Mouse (Mus musculus) heart, embryonic 12.5 days (tissue): Measurements from ENCODE around the gene Lpxn. TPM values are rescaled to one million over a fixed set of nuclear protein-coding genes. Genes with fewer than 3 reads are reported as not detected.

ENCODE experiments used
- ATAC-seq: fragments of 200-750 bp; cut with Nextera tagmentation; 2 replicates; pipeline ENCODE4 v1.8.0; 2017; ENCODE audit warnings: moderate TSS enrichment, moderate library complexity; ENCODE audit not compliant: insufficient number of reproducible peaks, low FRiP score
- H3K27ac ChIP-seq: fragments of 300-500 bp; sonication (generic); 2 replicates; pipeline ENCODE4 v1.5.1; 2016; ENCODE audit warnings: mild to moderate bottlenecking, moderate library complexity; ENCODE audit not compliant: poor library complexity, severe bottlenecking
- H3K27me3 ChIP-seq: fragments of 300-500 bp; sonication (generic); replicated peaks from 2 replicates; pipeline ENCODE4 v1.6.1; 2016; ENCODE audit warnings: mild to moderate bottlenecking, moderate library complexity
- H3K36me3 ChIP-seq: fragments of 300-500 bp; sonication (generic); 2 replicates; pipeline ENCODE4 v1.6.1; 2016; ENCODE audit warnings: mild to moderate bottlenecking, moderate library complexity
- H3K4me1 ChIP-seq: fragments of 300-500 bp; sonication (generic); replicated peaks from 2 replicates; pipeline ENCODE4 v1.6.1; 2016; ENCODE audit warnings: mild to moderate bottlenecking
- H3K4me2 ChIP-seq: fragments of 300-500 bp; sonication (generic); 2 replicates; pipeline ENCODE4 v1.6.1; 2016; ENCODE audit warnings: mild to moderate bottlenecking, moderate library complexity
- H3K4me3 ChIP-seq: fragments of 300-500 bp; sonication (generic); 2 replicates; pipeline ENCODE4 v1.5.1; 2016; ENCODE audit warnings: mild to moderate bottlenecking
- H3K9ac ChIP-seq: fragments of 300-500 bp; sonication (generic); 2 replicates; pipeline ENCODE4 v1.6.1; 2016; ENCODE audit warnings: mild to moderate bottlenecking, moderate library complexity
- H3K9me3 ChIP-seq: fragments of 300-500 bp; sonication (generic); replicated peaks from 2 replicates; pipeline ENCODE4 v1.6.1; 2016; ENCODE audit warnings: mild to moderate bottlenecking, moderate library complexity
- WGBS: fragments of 180-500 bp; shearing (Covaris S2); methylation state at CpG from one replicate; pipeline ENCODE4 v1.1.7; 2016; 5-methylcytosine and 5-hydroxymethylcytosine counted together
- polyA plus RNA-seq: library from polyadenylated mRNA; unstranded; fragments of >200 nt; fragmentation: Nextera tagmentation; extraction: Ambion mirVana; gene quantifications from 2 replicates; pipeline ENCODE4 v1.2.1, GENCODE M21; 2016

Lpxn gene
- polyA plus RNA-seq, 1 experiment from 2014 or later, result 0.75 TPM

DNA sequence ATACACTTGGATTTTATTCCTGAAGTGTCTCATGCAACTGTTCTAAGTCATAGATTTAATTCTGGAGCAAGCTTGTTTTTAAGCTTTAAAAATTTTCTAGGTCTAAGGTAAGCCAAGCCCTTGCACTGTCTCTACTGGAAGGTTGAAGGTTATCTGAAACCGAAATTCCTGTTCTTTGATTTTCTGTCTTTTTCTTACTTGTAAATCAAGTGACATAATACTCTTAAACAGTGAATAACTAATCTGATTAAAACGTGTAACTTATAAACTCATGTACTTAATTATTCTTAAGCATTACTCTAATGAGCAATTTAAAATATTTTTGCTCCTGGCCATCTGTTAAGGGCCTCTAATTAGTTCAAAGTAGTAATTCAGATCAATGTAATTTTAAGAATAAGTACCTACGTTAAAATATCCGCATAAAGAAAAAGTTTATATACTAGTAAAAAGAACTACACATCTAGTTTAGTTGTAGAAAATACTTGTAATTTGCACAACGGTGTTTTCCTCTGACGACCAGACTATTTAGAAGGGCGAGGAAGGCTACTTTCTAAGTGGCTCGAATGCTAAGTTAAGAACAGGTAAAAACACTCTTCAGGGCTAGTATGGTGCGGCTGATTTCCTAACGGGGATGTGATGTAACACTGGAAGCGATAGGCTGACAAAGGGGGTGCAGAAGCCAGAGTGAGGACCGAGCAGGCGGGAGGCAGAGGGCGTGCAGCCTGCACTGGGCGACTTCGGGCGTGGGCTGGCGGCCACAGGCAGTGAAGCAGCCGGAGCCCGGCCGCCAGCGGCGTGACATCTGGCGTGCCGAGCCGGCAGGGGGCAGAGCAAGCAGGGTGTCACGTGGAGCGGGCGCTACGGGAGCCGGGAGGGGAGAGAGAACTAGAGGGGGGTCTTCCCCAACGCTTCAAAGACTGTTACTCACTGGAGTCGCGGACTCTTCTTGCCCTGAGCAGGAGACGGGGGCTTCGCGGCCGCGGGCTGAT is 1.6 kb upstream of the Lpxn start:
- Histone ChIP-seq H3K9ac (peak overlapping the region; percentile 100), H3K4me3 (peak overlapping the region; percentile 99), H3K4me2 (peak overlapping the region; percentile 66), H3K36me3 (no peaks in the 10 kb centered on the region), H3K27ac (peak overlapping the region; percentile 100), H3K9me3 (no peaks in the 10 kb centered on the region), H3K27me3 (no peaks in the 10 kb centered on the region), H3K4me1 (peaks cover 3% of the 10 kb centered on the region)
- peak; percentile 81 for ATAC-seq
- under 1% methylated on average over 36 of the region's 39 CpGs for WGBS

DNA sequence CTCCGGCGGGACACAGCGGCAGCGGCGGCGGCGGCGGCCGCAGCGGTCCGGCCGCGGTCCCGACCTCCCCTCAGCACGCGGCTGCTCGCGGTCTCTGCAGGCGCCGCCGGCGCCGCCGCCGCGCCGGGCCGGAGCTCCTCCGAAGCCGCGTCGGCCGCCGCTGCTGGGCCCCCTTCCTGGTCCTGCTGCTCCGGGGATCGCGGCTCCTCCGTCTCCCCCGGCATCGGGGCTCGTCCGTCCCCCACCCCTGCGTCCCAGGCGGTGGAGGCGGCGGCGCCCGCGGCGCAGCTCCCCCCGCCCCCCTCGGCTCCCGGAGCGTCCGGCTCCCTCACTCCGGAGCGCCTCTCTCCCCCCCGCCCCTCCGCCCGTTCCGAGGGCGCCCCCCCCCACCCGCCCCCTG is 883 bp upstream of the Lpxn start:
- H3K4me2 ChIP-seq, result peak overlapping the region; percentile 66
- peak overlapping the region; percentile 100 for H3K9ac ChIP-seq
- H3K27ac ChIP-seq, result peak overlapping the region; percentile 100
- no peaks in the 10 kb centered on the region for H3K27me3 ChIP-seq
- H3K4me1 ChIP-seq, result peaks cover 3% of the 10 kb centered on the region
- ATAC-seq, result peak; percentile 19; the same call in 1 of the 2 replicates
- no peaks in the 10 kb centered on the region for H3K9me3 ChIP-seq
- H3K36me3 ChIP-seq, result no peaks in the 10 kb centered on the region
- WGBS, result 0% methylated on average over 36 of the region's 63 CpGs
- H3K4me3 ChIP-seq, result peak overlapping the region; percentile 99

DNA sequence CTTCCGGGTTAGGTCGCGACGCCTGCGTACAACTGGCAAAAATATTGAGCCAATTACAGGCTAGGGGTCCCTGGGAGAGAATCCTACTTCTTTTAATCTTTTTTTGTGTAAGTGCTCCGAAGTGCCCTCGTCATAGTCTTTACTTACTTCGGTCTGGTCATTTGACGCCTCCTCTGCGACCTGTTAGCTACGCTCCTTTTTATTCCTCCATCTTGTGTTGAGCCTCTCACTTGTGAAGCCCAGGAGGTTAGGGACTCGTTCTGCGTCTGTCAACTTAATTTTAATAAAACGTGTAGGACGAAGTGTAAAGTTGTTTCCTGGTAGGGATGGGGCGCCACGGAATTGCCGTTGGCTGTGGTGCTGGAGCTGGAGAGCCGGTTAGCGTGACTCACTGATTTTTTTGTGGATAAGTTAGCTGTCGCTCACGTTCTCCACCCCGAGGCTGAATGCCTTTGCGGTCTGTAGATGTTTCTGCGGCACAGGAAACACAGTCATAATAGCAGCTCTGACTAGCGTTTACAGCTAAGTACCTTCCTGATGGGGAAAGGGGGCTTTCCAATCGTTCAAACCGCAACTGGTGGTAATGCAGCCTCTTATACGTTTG is 437 bp downstream of the Lpxn start:
- WGBS, result under 1% methylated on average over 29 of the region's 29 CpGs
- no peak for ATAC-seq
- H3K27me3 ChIP-seq, result no peaks in the 10 kb centered on the region

DNA sequence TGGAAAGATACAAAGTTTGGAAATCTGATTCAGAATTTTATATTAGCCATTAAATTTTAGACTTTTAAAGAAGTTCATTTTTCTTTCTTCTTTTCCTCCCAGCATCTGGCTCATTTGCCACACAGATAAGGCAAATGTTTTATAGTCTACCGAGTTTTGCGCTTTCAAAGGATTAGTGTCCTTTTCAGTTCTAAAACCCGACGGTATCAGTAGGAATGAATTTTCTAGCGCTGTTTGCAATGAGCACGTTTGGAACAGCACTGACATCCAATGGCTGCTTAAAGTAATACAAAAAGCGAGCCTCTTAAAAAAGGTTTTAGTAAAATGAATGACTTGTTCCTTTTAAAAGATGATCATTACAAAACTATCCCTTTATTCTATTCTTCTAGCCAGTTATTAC is 1.1 kb downstream of the Lpxn start:
- Histone ChIP-seq H3K36me3 (no peaks in the 10 kb centered on the region), H3K9me3 (no peaks in the 10 kb centered on the region), H3K9ac (peak overlapping the region; percentile 91; the same call in 1 of the 2 replicates), H3K4me2 (peak overlapping the region; percentile 75), H3K4me1 (no peaks in the 10 kb centered on the region), H3K4me3 (peak overlapping the region; percentile 99), H3K27me3 (no peaks in the 10 kb centered on the region), H3K27ac (peak overlapping the region; percentile 100)
- no peak for ATAC-seq
- WGBS, result 1% methylated on average over 7 of the region's 7 CpGs

More for the DNA sequence above, 437 bp downstream of the Lpxn start:
- H3K27ac ChIP-seq, result peak overlapping the region; percentile 100
- H3K36me3 ChIP-seq, result no peaks in the 10 kb centered on the region
- peak overlapping the region; percentile 91 for H3K9ac ChIP-seq
- no peaks in the 10 kb centered on the region for H3K9me3 ChIP-seq
- peak overlapping the region; percentile 99 for H3K4me3 ChIP-seq
- peak overlapping the region; percentile 75 for H3K4me2 ChIP-seq
- H3K4me1 ChIP-seq, result peaks cover 3% of the 10 kb centered on the region

DNA sequence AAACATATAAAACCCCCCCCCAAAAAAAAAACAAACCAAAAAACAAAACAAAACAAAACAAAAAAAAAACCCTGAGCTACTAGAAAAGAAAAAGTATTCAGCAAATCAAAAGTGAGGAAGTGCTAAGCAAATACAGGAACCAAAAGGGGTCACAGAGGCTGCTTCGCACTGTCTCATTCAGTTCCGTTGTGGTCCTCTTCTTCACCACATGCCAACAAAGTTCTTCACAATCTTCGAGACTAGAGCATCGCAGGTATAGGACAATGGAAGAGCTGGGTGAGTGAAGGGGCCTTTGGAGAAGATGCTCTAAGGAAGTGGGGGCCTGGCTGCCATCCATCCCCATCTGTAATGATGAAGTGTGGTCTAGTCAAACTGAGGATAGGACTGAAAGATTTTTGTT is 2.4 kb downstream of the Lpxn start:
- Histone ChIP-seq H3K27ac (no peak overlapping the region), H3K4me1 (no peaks in the 10 kb centered on the region), H3K4me3 (no peak overlapping the region), H3K9ac (no peak overlapping the region), H3K36me3 (no peaks in the 10 kb centered on the region), H3K27me3 (no peaks in the 10 kb centered on the region), H3K4me2 (no peak overlapping the region), H3K9me3 (no peaks in the 10 kb centered on the region)
- ATAC-seq, result no peak
- WGBS, result 76% methylated on average over 4 of the region's 4 CpGs

DNA sequence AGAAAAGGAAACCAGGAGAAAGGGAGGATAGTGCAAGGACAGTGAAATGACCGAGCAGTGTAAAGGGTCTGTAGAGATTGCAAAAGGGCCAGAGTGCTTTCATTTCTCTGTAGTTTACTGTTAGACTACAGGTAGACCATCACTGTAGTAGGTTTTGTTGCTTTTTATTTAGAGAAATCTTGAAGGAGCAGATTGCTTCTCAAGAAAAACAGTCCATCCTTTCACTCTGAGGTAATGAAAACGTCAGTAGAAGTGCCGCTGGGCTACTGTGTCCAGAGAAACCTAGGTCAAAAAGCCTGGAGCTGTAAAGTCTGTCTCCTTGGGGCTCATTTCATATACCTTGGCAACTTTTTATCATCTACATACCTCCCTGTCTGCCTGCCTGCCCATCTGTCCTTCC is 3.1 kb downstream of the Lpxn start:
- 75% methylated on average over 3 of the region's 3 CpGs for WGBS
- H3K9me3 ChIP-seq, result no peaks in the 10 kb centered on the region

DNA sequence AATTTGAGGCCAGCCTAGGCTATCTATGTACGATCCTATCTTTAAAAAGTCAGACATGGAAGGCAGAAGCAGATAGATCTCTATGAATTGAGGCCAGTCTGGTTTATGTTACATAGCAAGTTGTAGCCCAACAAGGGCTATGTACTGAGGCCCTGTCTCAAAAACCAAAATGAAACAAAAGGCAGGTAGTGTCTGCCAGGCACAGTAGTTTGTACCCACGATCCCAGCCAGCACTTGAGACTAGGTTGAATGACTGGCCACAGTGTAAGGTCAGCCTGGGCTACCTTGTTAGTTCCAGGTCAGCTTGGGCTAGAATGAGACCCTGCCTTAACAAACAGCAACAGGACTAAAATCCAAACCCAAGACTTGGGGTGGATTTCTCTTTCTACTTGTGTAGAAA is 4.6 kb downstream of the Lpxn start:
- Histone ChIP-seq H3K27ac (no peak overlapping the region), H3K4me1 (no peaks in the 10 kb centered on the region), H3K9me3 (no peaks in the 10 kb centered on the region), H3K9ac (no peak overlapping the region), H3K4me3 (no peak overlapping the region), H3K27me3 (no peaks in the 10 kb centered on the region), H3K4me2 (no peak overlapping the region), H3K36me3 (no peaks in the 10 kb centered on the region)
- WGBS, result 67% methylated on average over 2 of the region's 2 CpGs
- ATAC-seq, result no peak

More for the DNA sequence above, 3.1 kb downstream of the Lpxn start:
- no peak for ATAC-seq
- H3K27me3 ChIP-seq, result no peaks in the 10 kb centered on the region
- H3K4me3 ChIP-seq, result no peak overlapping the region
- H3K27ac ChIP-seq, result no peak overlapping the region
- H3K36me3 ChIP-seq, result no peaks in the 10 kb centered on the region
- no peaks in the 10 kb centered on the region for H3K4me1 ChIP-seq
- H3K4me2 ChIP-seq, result no peak overlapping the region
- no peak overlapping the region for H3K9ac ChIP-seq

DNA sequence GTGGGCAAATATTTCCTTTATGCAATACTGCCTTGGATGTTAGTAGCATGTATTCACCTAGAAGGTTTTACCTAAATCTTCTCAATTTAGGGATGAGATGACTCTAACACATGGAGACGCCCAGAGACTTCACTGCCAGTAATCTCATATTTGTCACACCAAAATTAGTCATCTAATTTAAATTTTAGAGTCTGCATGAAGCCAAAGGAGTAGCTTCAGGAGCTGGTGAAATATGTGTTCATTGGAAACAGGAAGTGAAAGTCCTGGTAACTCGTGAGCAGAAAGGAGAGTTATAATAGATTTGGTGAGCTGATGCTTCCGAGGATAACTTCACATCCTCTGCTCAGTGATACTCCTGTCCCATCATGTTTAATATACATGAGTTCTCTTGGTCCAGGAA is 5.1 kb downstream of the Lpxn start:
- no peak for ATAC-seq
- 62% methylated on average over 3 of the region's 3 CpGs for WGBS
- H3K27me3 ChIP-seq, result no peaks in the 10 kb centered on the region

DNA sequence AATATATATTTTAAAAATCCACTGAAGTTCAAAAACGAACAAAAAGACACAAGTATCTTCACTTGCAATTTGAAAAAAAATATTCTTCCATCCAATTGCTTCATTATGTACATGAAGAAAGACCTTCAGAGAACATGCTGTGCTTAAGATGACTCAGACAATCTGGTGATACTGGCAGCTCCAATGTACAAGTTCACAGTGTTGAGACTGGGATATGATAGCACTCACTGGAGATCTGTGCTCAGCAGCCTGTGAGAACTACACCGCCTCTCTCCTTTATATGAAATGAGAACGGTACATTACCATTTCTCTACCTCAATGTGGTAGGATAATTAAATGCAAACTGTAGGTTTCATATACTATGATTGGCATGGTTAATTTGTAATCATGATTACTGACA is 6.8 kb downstream of the Lpxn start:
- 70% methylated on average over 3 of the region's 3 CpGs for WGBS
- no peak overlapping the region for H3K4me2 ChIP-seq
- no peak overlapping the region for H3K9ac ChIP-seq
- no peak for ATAC-seq
- no peak overlapping the region for H3K27ac ChIP-seq
- H3K4me1 ChIP-seq, result no peaks in the 10 kb centered on the region
- H3K36me3 ChIP-seq, result no peaks in the 10 kb centered on the region
- H3K4me3 ChIP-seq, result no peak overlapping the region
- H3K9me3 ChIP-seq, result no peaks in the 10 kb centered on the region
- no peaks in the 10 kb centered on the region for H3K27me3 ChIP-seq

More for the DNA sequence above, 5.1 kb downstream of the Lpxn start:
- H3K9ac ChIP-seq, result no peak overlapping the region
- H3K9me3 ChIP-seq, result no peaks in the 10 kb centered on the region
- H3K4me1 ChIP-seq, result no peaks in the 10 kb centered on the region
- no peak overlapping the region for H3K4me2 ChIP-seq
- no peaks in the 10 kb centered on the region for H3K36me3 ChIP-seq
- no peak overlapping the region for H3K27ac ChIP-seq
- no peak overlapping the region for H3K4me3 ChIP-seq

DNA sequence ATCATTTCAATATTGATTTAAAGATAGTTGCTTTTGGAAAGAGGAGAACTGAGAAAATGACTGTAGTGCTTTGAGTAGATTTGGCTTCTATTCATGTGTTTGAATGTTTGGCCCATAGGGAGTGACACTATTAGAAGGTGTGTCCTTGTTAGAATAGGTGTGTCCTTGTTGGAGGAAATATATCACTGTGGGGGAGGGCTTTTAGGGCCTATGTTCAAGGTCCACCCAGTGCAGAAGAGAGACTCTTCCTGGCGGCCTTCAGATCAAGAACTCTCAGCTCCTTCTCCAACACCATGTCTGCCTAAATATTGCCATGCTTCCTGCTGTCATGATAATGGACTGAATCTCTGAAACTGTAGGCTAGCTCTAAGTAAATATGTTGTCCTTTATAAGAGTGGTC is 8.2 kb downstream of the Lpxn start:
- no peak overlapping the region for H3K4me3 ChIP-seq
- no peak overlapping the region for H3K4me2 ChIP-seq
- WGBS, result 85% methylated on average over 1 of the region's 1 CpGs
- no peaks in the 10 kb centered on the region for H3K27me3 ChIP-seq
- no peak overlapping the region for H3K27ac ChIP-seq
- no peaks in the 10 kb centered on the region for H3K4me1 ChIP-seq
- ATAC-seq, result no peak
- H3K9me3 ChIP-seq, result no peaks in the 10 kb centered on the region
- no peaks in the 10 kb centered on the region for H3K36me3 ChIP-seq
- no peak overlapping the region for H3K9ac ChIP-seq

DNA sequence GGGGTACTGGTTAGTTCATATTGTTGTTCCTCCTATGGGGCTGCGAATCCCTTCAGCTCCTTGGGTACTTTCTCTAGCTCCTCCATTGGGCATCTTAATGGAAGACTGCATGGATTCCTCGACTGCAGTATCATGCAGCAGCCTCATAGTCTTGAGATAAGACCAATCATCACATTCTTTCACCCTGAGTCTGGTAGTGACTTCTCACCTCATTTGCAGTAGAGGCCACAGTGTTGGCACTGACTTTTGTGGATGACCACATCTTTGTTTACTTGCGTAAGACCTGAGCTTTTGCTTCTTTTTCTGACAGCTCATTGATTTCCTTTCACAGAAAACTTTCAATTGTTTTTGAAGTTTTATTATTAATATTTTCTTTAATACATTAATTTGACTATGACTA is 9.7 kb downstream of the Lpxn start:
- ATAC-seq, result no peak
- H3K9ac ChIP-seq, result no peak overlapping the region
- no peak overlapping the region for H3K4me3 ChIP-seq
- no peaks in the 10 kb centered on the region for H3K27me3 ChIP-seq
- no peak overlapping the region for H3K27ac ChIP-seq
- 58% methylated on average over 3 of the region's 3 CpGs for WGBS
- H3K4me2 ChIP-seq, result no peak overlapping the region
- H3K4me1 ChIP-seq, result no peaks in the 10 kb centered on the region
- no peaks in the 10 kb centered on the region for H3K9me3 ChIP-seq
- no peaks in the 10 kb centered on the region for H3K36me3 ChIP-seq
